Mouse (Mus musculus) small intestine, adult 10 weeks (tissue): ENCODE data around the gene Gm4027. TPM values are rescaled to one million over a fixed set of nuclear protein-coding genes. Genes with fewer than 3 reads are reported as not detected.

ENCODE experiments used
- polyA plus RNA-seq: library from polyadenylated mRNA; stranded (reverse); fragments of 350-450 nt; fragmentation: Illumina TruSeq; extraction: RNeasy Lipid Tissue Mini Kit (QIAGEN cat#74804); gene quantifications from one replicate; pipeline ENCODE4 v1.2.3, GENCODE M21; 2014; ENCODE audit warnings: low replicate concordance

Gm4027 gene
- not detected for polyA plus RNA-seq

DNA sequence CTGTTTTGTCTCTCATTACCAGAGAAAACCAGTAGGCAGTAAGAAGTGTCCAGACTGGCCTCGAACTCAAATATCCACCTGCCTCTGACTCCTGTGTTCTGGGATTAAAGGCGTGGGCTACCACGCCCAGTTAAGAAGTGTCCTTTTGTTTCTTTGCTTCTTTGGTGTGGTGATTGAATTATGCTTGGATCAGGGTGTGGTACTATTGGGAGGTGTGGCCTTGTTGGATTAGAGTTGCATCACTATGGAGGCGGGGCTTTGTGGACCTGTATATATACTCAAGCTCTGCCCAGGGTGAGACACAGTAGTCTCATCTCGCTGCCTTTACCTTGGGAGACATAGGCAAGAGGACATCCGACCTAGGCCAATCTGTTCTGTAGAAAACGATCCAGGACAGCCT lies at the start of gene Gm4027:
Gm4027 (plus strand) TSS at position 301 of the 400 bp plus-strand sequence.

DNA sequence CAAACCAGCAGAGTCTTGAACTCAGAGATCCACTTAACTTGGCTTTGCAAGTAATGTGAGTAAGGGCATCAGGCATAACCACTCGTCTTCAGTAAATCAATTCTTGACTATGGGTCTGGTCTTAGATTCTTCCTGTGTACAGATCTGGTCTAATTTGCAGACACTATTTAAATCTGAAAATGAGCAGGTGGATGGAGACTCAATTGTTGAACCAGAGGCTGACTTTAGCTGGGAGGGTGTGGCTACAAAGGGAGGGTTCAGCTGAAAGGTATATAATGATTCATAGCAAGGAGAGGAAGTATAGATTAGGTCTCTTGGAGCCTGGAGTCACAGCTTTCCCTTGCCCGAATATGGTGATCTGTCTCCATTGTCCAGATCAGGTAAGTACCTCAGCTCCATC lies 16.3 kb upstream of the Gm4027 start, which contains the start of gene Oog1:
Oog1 (plus strand) TSS at position 301 of the 400 bp plus-strand sequence.

DNA sequence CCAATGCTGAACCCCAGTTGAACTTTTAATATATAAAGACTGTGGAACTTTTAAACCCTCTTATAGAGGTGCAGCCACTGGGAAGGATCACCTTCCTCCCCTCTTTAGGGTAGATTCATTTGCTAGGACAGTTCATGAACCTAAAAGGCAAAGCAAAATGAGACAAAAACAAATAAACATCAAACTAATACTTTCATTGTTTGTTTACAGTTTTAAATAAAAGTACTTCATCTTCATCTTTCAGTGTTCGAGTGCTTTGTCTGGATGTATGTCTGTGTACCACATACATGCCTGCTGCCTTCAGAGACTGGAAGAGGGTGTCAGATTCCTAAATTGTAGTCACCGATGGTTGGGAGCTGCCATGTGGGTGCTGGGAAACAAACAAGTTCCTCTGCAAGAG lies 25.9 kb downstream of the Gm4027 start, which contains the start of gene Gm16381:
Gm16381 (minus strand) TSS at position 101 of the 400 bp plus-strand sequence.

Other genes with a start within 250 kb of the Gm4027 start
- gene Sptlc2, start 230.5 kb upstream of the Gm4027 start, polyA plus RNA-seq: 289 TPM
- 136 TPM for gene Slirp, start 175.0 kb upstream of the Gm4027 start, polyA plus RNA-seq
- 18.1 TPM for gene Alkbh1, start 174.9 kb upstream of the Gm4027 start, polyA plus RNA-seq
- 59.3 TPM for gene Snw1, start 146.6 kb upstream of the Gm4027 start, polyA plus RNA-seq
- gene Gm5788, start 124.1 kb upstream of the Gm4027 start, polyA plus RNA-seq: not detected
- not detected for gene Gm8300, start 104.6 kb upstream of the Gm4027 start, polyA plus RNA-seq
- gene Oog1, start 16.2 kb upstream of the Gm4027 start, polyA plus RNA-seq: not detected
- not detected for gene Gm16381, start 25.8 kb downstream of the Gm4027 start, polyA plus RNA-seq
- not detected for gene Gm21319, start 156.9 kb downstream of the Gm4027 start, polyA plus RNA-seq
- gene Gm21936, start 176.6 kb downstream of the Gm4027 start, polyA plus RNA-seq: not detected
- gene BB287469, start 197.7 kb downstream of the Gm4027 start, polyA plus RNA-seq: not detected
- not detected for gene Gm2001, start 223.5 kb downstream of the Gm4027 start, polyA plus RNA-seq